Mouse (Mus musculus): ENCODE results near the gene Elmo2. TPM values are rescaled to one million over a fixed set of nuclear protein-coding genes. Genes with fewer than 3 reads are reported as not detected.
A peak's percentile ranks its signal among the peaks of the same experiment; 100 is the strongest.

The Elmo2 gene
- polyA plus RNA-seq, 1 experiment from 2014 or later, result 39.1 TPM

DNA sequence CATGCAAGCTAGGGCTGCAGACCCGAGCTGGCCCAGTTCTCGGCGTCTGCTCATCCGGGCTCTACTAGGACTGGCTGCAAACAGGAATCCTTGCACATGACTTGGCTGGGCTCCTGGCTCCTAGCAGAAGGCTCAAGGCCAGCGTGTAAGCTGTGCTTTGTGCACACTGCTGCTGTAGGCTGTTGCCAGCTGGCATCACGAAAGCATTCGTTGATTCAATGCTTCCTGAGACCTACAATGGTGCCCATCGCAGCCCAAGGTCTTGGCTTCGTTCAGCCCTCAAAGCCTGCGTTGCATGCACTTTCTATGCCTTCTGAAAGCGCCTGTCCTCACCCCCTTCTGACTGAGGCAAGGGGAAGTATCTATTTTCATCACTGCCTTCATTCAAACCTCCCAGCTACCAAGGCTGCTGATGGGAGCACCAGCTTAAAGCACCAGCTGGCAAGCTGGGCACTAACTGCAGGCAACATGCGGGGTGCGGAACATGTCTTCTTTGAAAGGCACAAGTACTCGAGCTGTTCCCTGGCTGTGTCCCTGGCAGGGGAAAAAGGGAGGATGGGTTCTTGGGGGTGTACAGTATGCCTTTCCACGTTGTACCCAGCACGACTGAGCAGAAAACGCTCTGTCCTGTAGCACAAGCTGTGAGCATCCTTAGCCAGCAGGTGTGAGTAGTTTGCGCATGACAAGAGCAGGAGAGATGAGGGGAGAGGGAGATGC lies 37.8 kb downstream of the Elmo2 start:
- peak overlapping the region; percentile 15; the same call in 1 of the 2 replicates for H3K27ac ChIP-seq
- H3K79me2 ChIP-seq (ENCODE audit: inconsistent target), result peaks cover 24% of the 10 kb centered on the region
- H3K36me3 ChIP-seq (ENCODE audit: inconsistent target), result peaks cover 31% of the 10 kb centered on the region
- H3K4me3 ChIP-seq (ENCODE audit: inconsistent target), result no peak overlapping the region
- WGBS (ENCODE audit: missing documents), result 50% methylated on average over 18 of the region's 18 CpGs

- under 1% methylated on average over 44 of the region's 49 CpGs for WGBS (ENCODE audit: missing documents)
- Histone ChIP-seq H3K79me2 (ENCODE audit: inconsistent target) (peaks cover 33% of the 10 kb centered on the region), H3K4me3 (ENCODE audit: inconsistent target) (peak within 1 kb of the TSS; percentile 70), H3K27ac (peak within 1 kb of the TSS; percentile 75), H3K36me3 (ENCODE audit: inconsistent target) (peaks cover 36% of the 10 kb centered on the region)
Measured at GRCm38 (mm10) chr2:165287202-165287984, 38.9 kb downstream of the Elmo2 start, which contains the start of gene Slc35c2. Gene Slc35c2 (minus strand): TSS chr2:165287869.

- peak overlapping the region; percentile 70 for H3K4me3 ChIP-seq (ENCODE audit: inconsistent target)
- peaks cover 33% of the 10 kb centered on the region for H3K79me2 ChIP-seq (ENCODE audit: inconsistent target)
- WGBS (ENCODE audit: missing documents), result 2% methylated on average over 18 of the region's 18 CpGs
- H3K27ac ChIP-seq, result peak overlapping the region; percentile 75
- peaks cover 38% of the 10 kb centered on the region for H3K36me3 ChIP-seq (ENCODE audit: inconsistent target)
Measured at GRCm38 (mm10) chr2:165286361-165287201, 39.7 kb downstream of the Elmo2 start.

- Histone ChIP-seq H3K4me3 (ENCODE audit: inconsistent target) (peak overlapping the region; percentile 70), H3K79me2 (ENCODE audit: inconsistent target) (peaks cover 33% of the 10 kb centered on the region), H3K36me3 (ENCODE audit: inconsistent target) (peaks cover 38% of the 10 kb centered on the region), H3K27ac (peak overlapping the region; percentile 75)
- WGBS (ENCODE audit: missing documents), result 3% methylated on average over 8 of the region's 8 CpGs
Measured at GRCm38 (mm10) chr2:165285621-165286020, 40.7 kb downstream of the Elmo2 start.

DNA sequence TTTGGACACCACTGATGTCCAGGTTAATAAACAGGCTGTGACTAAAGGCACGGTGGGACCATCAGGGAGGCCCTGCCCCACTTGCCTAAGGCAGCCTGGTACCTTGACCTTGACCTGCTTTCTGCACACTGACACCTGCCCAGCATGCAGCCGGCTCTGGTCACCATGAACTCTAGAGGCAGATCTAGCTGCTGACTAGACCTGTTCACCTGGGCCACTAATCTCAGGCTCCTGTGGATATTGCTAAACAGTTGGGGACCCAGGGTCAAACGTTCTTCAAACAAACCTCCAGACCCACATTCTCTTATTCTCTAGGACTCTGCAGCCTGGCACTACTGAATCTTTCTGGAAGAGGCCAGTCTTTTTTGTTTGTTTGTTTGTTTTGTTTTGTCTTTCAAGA lies 41.2 kb downstream of the Elmo2 start:
- H3K36me3 ChIP-seq (ENCODE audit: inconsistent target), result peaks cover 38% of the 10 kb centered on the region

GRCm38 (mm10) chr2:165284377-165284776 lies 41.9 kb downstream of the Elmo2 start:
- Histone ChIP-seq H3K79me2 (ENCODE audit: inconsistent target) (peaks cover 33% of the 10 kb centered on the region), H3K36me3 (ENCODE audit: inconsistent target) (peaks cover 40% of the 10 kb centered on the region), H3K4me3 (ENCODE audit: inconsistent target) (no peak overlapping the region), H3K27ac (no peak overlapping the region)
- 76% methylated on average over 7 of the region's 7 CpGs for WGBS (ENCODE audit: missing documents)

More for the DNA sequence above, 41.2 kb downstream of the Elmo2 start:
- Histone ChIP-seq H3K27ac (peak overlapping the region; percentile 75), H3K4me3 (ENCODE audit: inconsistent target) (peak overlapping the region; percentile 70; the same call in 1 of the 2 replicates), H3K79me2 (ENCODE audit: inconsistent target) (peaks cover 33% of the 10 kb centered on the region)
- 70% methylated on average over 3 of the region's 3 CpGs for WGBS (ENCODE audit: missing documents)

GRCm38 (mm10) chr2:165283644-165284043 lies 42.6 kb downstream of the Elmo2 start:
- 93% methylated on average over 3 of the region's 3 CpGs for WGBS (ENCODE audit: missing documents)
- Histone ChIP-seq H3K79me2 (ENCODE audit: inconsistent target) (peaks cover 33% of the 10 kb centered on the region), H3K36me3 (ENCODE audit: inconsistent target) (peaks cover 47% of the 10 kb centered on the region), H3K4me3 (ENCODE audit: inconsistent target) (no peak overlapping the region), H3K27ac (no peak overlapping the region)

GRCm38 (mm10) chr2:165281779-165282311 lies 44.4 kb downstream of the Elmo2 start:
- peaks cover 63% of the 10 kb centered on the region for H3K36me3 ChIP-seq (ENCODE audit: inconsistent target)
- peaks cover 33% of the 10 kb centered on the region for H3K79me2 ChIP-seq (ENCODE audit: inconsistent target)
- WGBS (ENCODE audit: missing documents), result 95% methylated on average over 4 of the region's 6 CpGs
- no peak overlapping the region for H3K4me3 ChIP-seq (ENCODE audit: inconsistent target)
- H3K27ac ChIP-seq, result no peak overlapping the region

- Histone ChIP-seq H3K4me3 (ENCODE audit: inconsistent target) (no peak overlapping the region), H3K79me2 (ENCODE audit: inconsistent target) (peaks cover 18% of the 10 kb centered on the region), H3K36me3 (ENCODE audit: inconsistent target) (peaks cover 69% of the 10 kb centered on the region), H3K27ac (no peak overlapping the region)
- WGBS (ENCODE audit: missing documents), result 97% methylated on average over 10 of the region's 10 CpGs
Measured at GRCm38 (mm10) chr2:165279351-165279750, 46.9 kb downstream of the Elmo2 start.

DNA sequence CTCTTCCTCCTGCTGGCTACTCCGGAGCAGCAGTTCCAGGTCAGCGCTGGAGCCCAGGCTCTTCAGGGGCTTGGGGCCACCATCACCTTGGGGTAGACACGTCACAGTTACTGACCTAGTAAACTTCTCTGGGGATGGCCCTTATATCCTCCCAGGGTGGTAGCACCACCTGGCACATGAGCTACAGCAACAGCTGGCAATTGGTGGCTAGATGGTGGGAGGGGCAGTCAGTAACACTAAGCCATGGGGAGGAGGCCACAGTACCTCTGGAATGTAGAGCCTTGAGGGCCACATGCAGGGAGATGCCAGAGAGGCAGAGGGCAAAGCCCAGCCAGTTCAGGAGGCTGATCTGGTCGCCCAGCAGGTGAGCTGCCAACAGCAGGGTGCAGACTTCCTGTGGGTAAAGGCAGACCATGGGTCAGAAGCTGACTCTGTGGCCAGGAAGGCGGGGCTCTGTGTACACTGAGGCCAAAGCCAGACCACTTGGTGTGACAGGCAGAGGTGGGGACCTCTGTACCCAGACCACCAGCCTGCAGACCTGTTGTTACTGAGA lies 49.0 kb downstream of the Elmo2 start:
- Histone ChIP-seq H3K27ac (no peak overlapping the region), H3K79me2 (ENCODE audit: inconsistent target) (no peaks in the 10 kb centered on the region), H3K4me3 (ENCODE audit: inconsistent target) (no peak overlapping the region), H3K36me3 (ENCODE audit: inconsistent target) (peaks cover 55% of the 10 kb centered on the region)
- WGBS (ENCODE audit: missing documents), result 90% methylated on average over 5 of the region's 5 CpGs

DNA sequence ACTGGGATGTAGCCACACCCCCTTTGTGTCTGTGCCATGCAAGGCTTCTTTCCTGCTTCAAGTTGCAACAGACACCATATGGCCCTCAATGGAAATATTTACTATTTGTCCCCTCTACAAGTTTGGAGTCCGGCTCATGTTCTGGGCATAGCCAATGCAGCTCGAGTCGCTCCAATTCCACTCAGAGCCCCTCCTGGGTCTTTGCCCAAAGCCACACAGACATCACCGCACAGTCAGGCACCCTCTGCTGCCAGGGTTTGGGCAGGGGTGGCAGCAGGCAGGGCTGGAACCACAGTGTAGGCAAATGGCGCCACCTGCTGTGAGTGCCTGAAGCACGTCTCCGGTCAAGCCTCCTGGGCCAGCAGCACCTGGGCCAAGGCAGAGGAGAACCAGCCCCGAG lies 50.5 kb downstream of the Elmo2 start:
- H3K79me2 ChIP-seq (ENCODE audit: inconsistent target), result no peaks in the 10 kb centered on the region
- peaks cover 43% of the 10 kb centered on the region for H3K36me3 ChIP-seq (ENCODE audit: inconsistent target)
- no peak overlapping the region for H3K4me3 ChIP-seq (ENCODE audit: inconsistent target)
- WGBS (ENCODE audit: missing documents), result 38% methylated on average over 8 of the region's 8 CpGs
- H3K27ac ChIP-seq, result no peak overlapping the region

- Histone ChIP-seq H3K27ac (no peak overlapping the region), H3K36me3 (ENCODE audit: inconsistent target) (peaks cover 37% of the 10 kb centered on the region; the same call in 1 of the 2 replicates), H3K79me2 (ENCODE audit: inconsistent target) (no peaks in the 10 kb centered on the region), H3K4me3 (ENCODE audit: inconsistent target) (no peak overlapping the region)
- WGBS (ENCODE audit: missing documents), result 80% methylated on average over 8 of the region's 8 CpGs
Measured at GRCm38 (mm10) chr2:165275124-165275640, 51.1 kb downstream of the Elmo2 start.

DNA sequence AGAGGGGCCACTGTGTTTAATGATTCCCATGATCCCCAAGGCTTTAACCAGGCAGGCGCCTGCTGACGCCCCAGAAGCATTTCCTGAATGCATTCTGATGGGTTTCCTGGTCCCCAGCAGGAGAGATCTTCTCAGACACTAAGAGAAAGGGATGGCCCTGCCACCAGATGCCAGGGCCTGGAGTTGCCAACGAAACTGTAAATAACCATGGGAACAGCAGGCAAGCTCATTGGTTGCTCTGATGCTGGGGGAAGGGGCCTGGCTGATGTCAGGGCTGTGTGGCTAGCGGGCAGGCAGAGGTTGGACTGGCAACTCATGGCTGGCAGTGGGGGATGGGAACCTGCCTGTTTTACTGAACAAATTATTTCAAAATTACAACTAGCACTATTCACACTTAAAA lies 52.7 kb downstream of the Elmo2 start:
- WGBS (ENCODE audit: missing documents), result 60% methylated on average over 4 of the region's 4 CpGs
- peaks cover 22% of the 10 kb centered on the region; the same call in 1 of the 2 replicates for H3K36me3 ChIP-seq (ENCODE audit: inconsistent target)
- no peaks in the 10 kb centered on the region for H3K79me2 ChIP-seq (ENCODE audit: inconsistent target)
- H3K27ac ChIP-seq, result no peak overlapping the region
- no peak overlapping the region for H3K4me3 ChIP-seq (ENCODE audit: inconsistent target)
